Mouse (Mus musculus): ENCODE data around the gene Acad8.
A peak's percentile ranks its signal among the peaks of the same experiment; 100 is the strongest.

DNA sequence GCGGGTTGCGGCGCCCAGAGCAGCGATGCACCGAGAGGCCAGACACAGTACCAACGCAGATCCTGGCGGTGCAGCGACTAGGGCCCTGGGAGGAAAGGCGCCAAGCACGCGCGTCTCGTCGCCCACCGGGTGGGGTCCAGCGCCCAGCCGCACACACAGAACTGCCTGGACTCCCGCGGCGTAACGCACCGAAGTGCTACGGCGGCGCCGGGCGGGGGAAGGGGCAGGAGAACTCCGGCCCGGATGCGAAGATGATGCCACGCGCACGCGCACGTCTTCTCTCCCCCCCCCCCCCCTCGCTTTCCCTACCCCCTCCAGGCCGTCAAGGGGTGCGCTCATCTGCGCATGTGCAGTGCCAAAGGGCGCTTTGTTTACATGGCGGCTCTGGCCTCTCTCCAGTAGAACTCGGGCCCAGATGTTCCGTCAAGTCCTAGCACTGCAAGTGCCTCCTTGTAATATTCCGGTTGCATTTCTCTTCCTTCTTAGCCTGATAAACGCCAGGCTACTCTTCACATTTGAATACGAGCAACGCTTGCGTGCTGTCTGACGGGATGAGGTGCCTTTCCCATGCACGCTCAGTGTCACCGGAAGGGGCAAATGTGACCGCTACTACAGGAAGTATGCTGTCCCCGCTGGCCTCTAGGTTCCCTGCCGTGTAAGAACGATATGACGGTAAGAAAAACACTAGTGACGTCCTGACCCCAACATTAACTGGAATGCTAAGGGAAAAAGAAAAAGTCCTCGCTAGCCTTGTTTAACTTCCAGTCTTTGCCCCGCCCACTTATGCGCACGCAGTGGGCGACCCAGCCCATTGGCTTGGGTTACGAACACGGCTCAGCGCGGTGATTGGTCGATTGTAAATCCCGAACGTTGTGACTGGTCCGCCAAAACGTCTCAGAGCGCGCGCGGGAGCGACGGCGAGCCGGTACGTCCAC lies 30.7 kb upstream of the Acad8 start, which contains the start of the genes Vps26b and Ncapd3:
- TF ChIP-seq EP300 (IDR thresholded peaks at IDR 0.05; ENCODE audit: insufficient read depth, low read depth, low read length) (no peak; the same call in 1 of the 2 replicates), CTCF (IDR thresholded peaks at IDR 0.05) (peak; percentile 46)
